Mouse (Mus musculus): Measurements from ENCODE around the gene Vax2. TPM values are rescaled to one million over a fixed set of nuclear protein-coding genes. Genes with fewer than 3 reads are reported as not detected.

The Vax2 gene
- total RNA-seq, 1 experiment, result 2.1 TPM

GRCm38 (mm10) chr6:83745466-83745865 lies 34.4 kb downstream of the Vax2 start:
- DNase-seq (ENCODE audit: low read depth, low spot score), result no peak
- TF ChIP-seq CHD2 (IDR thresholded peaks at IDR 0.05; ENCODE audit: low read depth, low read length), result no peak
- no peak for TF ChIP-seq HCFC1 (IDR thresholded peaks at IDR 0.05; ENCODE audit: borderline replicate concordance, insufficient read depth, low read length)
- Histone ChIP-seq H3K9me3 (ENCODE audit: control insufficient read depth, insufficient read depth, low read depth, low read length) (no peaks in the 10 kb centered on the region), H3K4me3 (ENCODE audit: insufficient read depth in 1 of 2, low read depth in 1 of 2, low read length in 2 of 2, poor library complexity in 1 of 2, severe bottlenecking in 1 of 2) (no peak overlapping the region), H3K27ac (ENCODE audit: insufficient read depth, low read depth, low read length, poor library complexity, severe bottlenecking) (no peak overlapping the region), H3K9ac (ENCODE audit: insufficient read depth, low read depth, low read length, poor library complexity, severe bottlenecking) (no peak overlapping the region), H3K4me1 (ENCODE audit: control insufficient read depth in 2 of 2, insufficient read depth in 2 of 2, low read length in 2 of 2, poor library complexity in 1 of 2) (peaks cover 0 to 18% of the 10 kb centered on the region in 2 experiments; a peak in 2 of 4 replicates), H3K36me3 (ENCODE audit: control insufficient read depth, insufficient read depth, low read length, poor library complexity, severe bottlenecking) (no peaks in the 10 kb centered on the region)
- in situ Hi-C loops (cut with MboI; ENCODE audit: low sequenced_read_pairs in 2 of 2, unreplicated experiment in 2 of 2), result loop anchor here in 1 of 2 experiments (5.0 kb wide), 1 partner anchor 53 kb away; no protein-coding TSS in a partner anchor

GRCm38 (mm10) chr6:83749286-83749685 lies 38.2 kb downstream of the Vax2 start:
- H3K9me3 ChIP-seq (ENCODE audit: control insufficient read depth, insufficient read depth, low read depth, low read length), result no peaks in the 10 kb centered on the region
- no peak for TF ChIP-seq ZC3H11A (IDR thresholded peaks at IDR 0.05; ENCODE audit: borderline replicate concordance, low read depth, low read length)
- no peak for TF ChIP-seq HCFC1 (IDR thresholded peaks at IDR 0.05; ENCODE audit: borderline replicate concordance, insufficient read depth, low read length)
- no peak for TF ChIP-seq ZNF384 (IDR thresholded peaks at IDR 0.05; ENCODE audit: low read depth, low read length)
- no peak for TF ChIP-seq CHD2 (IDR thresholded peaks at IDR 0.05; ENCODE audit: low read depth, low read length)
- no peak for TF ChIP-seq MAFK (IDR thresholded peaks at IDR 0.05; ENCODE audit: insufficient read depth, low read depth, low read length)
- H3K4me1 ChIP-seq (ENCODE audit: control insufficient read depth in 2 of 2, insufficient read depth in 2 of 2, low read length in 2 of 2, poor library complexity in 1 of 2), result peaks cover 0 to 13% of the 10 kb centered on the region in 2 experiments; a peak in 2 of 4 replicates
- no peak overlapping the region for H3K9ac ChIP-seq (ENCODE audit: insufficient read depth, low read depth, low read length, poor library complexity, severe bottlenecking)
- H3K27ac ChIP-seq (ENCODE audit: insufficient read depth, low read depth, low read length, poor library complexity, severe bottlenecking), result no peak overlapping the region
- no peak for DNase-seq (ENCODE audit: low read depth, low spot score)
- H3K4me3 ChIP-seq (ENCODE audit: insufficient read depth in 1 of 2, low read depth in 1 of 2, low read length in 2 of 2, poor library complexity in 1 of 2, severe bottlenecking in 1 of 2), result no peak overlapping the region
- no peaks in the 10 kb centered on the region for H3K36me3 ChIP-seq (ENCODE audit: control insufficient read depth, insufficient read depth, low read length, poor library complexity, severe bottlenecking)
- in situ Hi-C loops (cut with MboI; ENCODE audit: low sequenced_read_pairs in 2 of 2, unreplicated experiment in 2 of 2), result loop anchor here in 1 of 2 experiments (5.0 kb wide), 1 partner anchor 57 kb away; no protein-coding TSS in a partner anchor

- in situ Hi-C loops (cut with MboI; ENCODE audit: low sequenced_read_pairs in 2 of 2, unreplicated experiment in 2 of 2), result no loop called here
- no peaks in the 10 kb centered on the region for H3K9me3 ChIP-seq (ENCODE audit: control insufficient read depth, insufficient read depth, low read depth, low read length)
- no peaks in the 10 kb centered on the region for H3K36me3 ChIP-seq (ENCODE audit: control insufficient read depth, insufficient read depth, low read length, poor library complexity, severe bottlenecking)
- DNase-seq (ENCODE audit: low read depth, low spot score), result no peak
- TF ChIP-seq CHD2 (IDR thresholded peaks at IDR 0.05; ENCODE audit: low read depth, low read length) (no peak), ZC3H11A (IDR thresholded peaks at IDR 0.05; ENCODE audit: borderline replicate concordance, low read depth, low read length) (0 out of 2 replicates have a peak, but pooled peaks have one; percentile 10)
- peaks cover 0 to 5% of the 10 kb centered on the region in 2 experiments; a peak in 1 of 4 replicates for H3K4me1 ChIP-seq (ENCODE audit: control insufficient read depth in 2 of 2, insufficient read depth in 2 of 2, low read length in 2 of 2, poor library complexity in 1 of 2)
- H3K9ac ChIP-seq (ENCODE audit: insufficient read depth, low read depth, low read length, poor library complexity, severe bottlenecking), result 0 out of 2 replicates have a peak overlapping the region, but pooled peaks have one; percentile 12
- H3K27ac ChIP-seq (ENCODE audit: insufficient read depth, low read depth, low read length, poor library complexity, severe bottlenecking), result no peak overlapping the region
- no peak overlapping the region for H3K4me3 ChIP-seq (ENCODE audit: insufficient read depth in 1 of 2, low read depth in 1 of 2, low read length in 2 of 2, poor library complexity in 1 of 2, severe bottlenecking in 1 of 2)
Observed at GRCm38 (mm10) chr6:83750171-83750684, 39.2 kb downstream of the Vax2 start.

- H3K36me3 ChIP-seq (ENCODE audit: control insufficient read depth, insufficient read depth, low read length, poor library complexity, severe bottlenecking), result no peaks in the 10 kb centered on the region
- H3K9me3 ChIP-seq (ENCODE audit: control insufficient read depth, insufficient read depth, low read depth, low read length), result no peaks in the 10 kb centered on the region
- H3K4me3 ChIP-seq (ENCODE audit: insufficient read depth in 1 of 2, low read depth in 1 of 2, low read length in 2 of 2, poor library complexity in 1 of 2, severe bottlenecking in 1 of 2), result no peak overlapping the region
- H3K27ac ChIP-seq (ENCODE audit: insufficient read depth, low read depth, low read length, poor library complexity, severe bottlenecking), result no peak overlapping the region
- H3K9ac ChIP-seq (ENCODE audit: insufficient read depth, low read depth, low read length, poor library complexity, severe bottlenecking), result no peak overlapping the region
- TF ChIP-seq ZNF384 (IDR thresholded peaks at IDR 0.05; ENCODE audit: low read depth, low read length) (no peak), MAFK (IDR thresholded peaks at IDR 0.05; ENCODE audit: insufficient read depth, low read depth, low read length) (no peak), HCFC1 (IDR thresholded peaks at IDR 0.05; ENCODE audit: borderline replicate concordance, insufficient read depth, low read length) (no peak), ZC3H11A (IDR thresholded peaks at IDR 0.05; ENCODE audit: borderline replicate concordance, low read depth, low read length) (no peak), CHD2 (IDR thresholded peaks at IDR 0.05; ENCODE audit: low read depth, low read length) (no peak)
- in situ Hi-C loops (cut with MboI; ENCODE audit: low sequenced_read_pairs in 2 of 2, unreplicated experiment in 2 of 2), result no loop called here
- peaks cover 0 to 2% of the 10 kb centered on the region in 2 experiments; a peak in 1 of 4 replicates for H3K4me1 ChIP-seq (ENCODE audit: control insufficient read depth in 2 of 2, insufficient read depth in 2 of 2, low read length in 2 of 2, poor library complexity in 1 of 2)
- no peak for DNase-seq (ENCODE audit: low read depth, low spot score)
Observed at GRCm38 (mm10) chr6:83756051-83756450, 45.0 kb downstream of the Vax2 start.

- H3K4me3 ChIP-seq (ENCODE audit: insufficient read depth in 1 of 2, low read depth in 1 of 2, low read length in 2 of 2, poor library complexity in 1 of 2, severe bottlenecking in 1 of 2), result peak within 1 kb of the TSS; percentile 20 to 50
- no peaks in the 10 kb centered on the region for H3K9me3 ChIP-seq (ENCODE audit: control insufficient read depth, insufficient read depth, low read depth, low read length)
- in situ Hi-C loops (cut with MboI; ENCODE audit: low sequenced_read_pairs in 2 of 2, unreplicated experiment in 2 of 2), result no loop called here
- H3K27ac ChIP-seq (ENCODE audit: insufficient read depth, low read depth, low read length, poor library complexity, severe bottlenecking), result no peak within 1 kb of the TSS
- no peaks in the 10 kb centered on the region for H3K36me3 ChIP-seq (ENCODE audit: control insufficient read depth, insufficient read depth, low read length, poor library complexity, severe bottlenecking)
- DNase-seq (ENCODE audit: low read depth, low spot score), result no peak
- TF ChIP-seq CHD2 (IDR thresholded peaks at IDR 0.05; ENCODE audit: low read depth, low read length), result no peak
- TF ChIP-seq ZC3H11A (IDR thresholded peaks at IDR 0.05; ENCODE audit: borderline replicate concordance, low read depth, low read length), result no peak
- TF ChIP-seq HCFC1 (IDR thresholded peaks at IDR 0.05; ENCODE audit: borderline replicate concordance, insufficient read depth, low read length), result no peak
- TF ChIP-seq ZNF384 (IDR thresholded peaks at IDR 0.05; ENCODE audit: low read depth, low read length), result no peak
- no peak for TF ChIP-seq MAFK (IDR thresholded peaks at IDR 0.05; ENCODE audit: insufficient read depth, low read depth, low read length)
- peak within 1 kb of the TSS; percentile 19; the same call in 1 of the 2 replicates for H3K9ac ChIP-seq (ENCODE audit: insufficient read depth, low read depth, low read length, poor library complexity, severe bottlenecking)
- H3K4me1 ChIP-seq (ENCODE audit: control insufficient read depth in 2 of 2, insufficient read depth in 2 of 2, low read length in 2 of 2, poor library complexity in 1 of 2), result peaks cover 2% of the 10 kb centered on the region in 2 experiments; a peak in 2 of 4 replicates
Observed at GRCm38 (mm10) chr6:83762344-83762743, 51.3 kb downstream of the Vax2 start, which contains the start of gene Ankrd53. Ankrd53 (plus strand) TSS chr6:83762644.

Data from ES-E14 (cell line).